Mouse (Mus musculus) embryonic fibroblast, embryonic 13.5 days (primary cell): Measurements from ENCODE around the gene Mblac2.

Source experiments
- CTCF ChIP-seq: IDR thresholded peaks from 2 replicates; pipeline ENCODE4 v1.5.1; 2011; ENCODE audit warnings: mild to moderate bottlenecking, control low read depth, low read length, moderate library complexity, borderline replicate concordance; ENCODE audit not compliant: insufficient read depth
- POLR2A ChIP-seq: IDR thresholded peaks from 2 replicates; pipeline ENCODE4 v1.6.1; 2011; ENCODE audit warnings: low read depth, mild to moderate bottlenecking, control low read depth, low read length, moderate library complexity

- TF ChIP-seq POLR2A: no peak
- no peak for TF ChIP-seq CTCF
Observed at GRCm38 (mm10) chr13:81713896-81714295, 2.8 kb downstream of the Mblac2 start.
